Mouse (Mus musculus): Measurements from ENCODE around the gene Smg5. TPM values are rescaled to one million over a fixed set of nuclear protein-coding genes. Genes with fewer than 3 reads are reported as not detected.

Smg5 gene
- total and polyA plus RNA-seq, 3 experiments, result 53.9 to 78.5 (median 59.3) TPM

DNA sequence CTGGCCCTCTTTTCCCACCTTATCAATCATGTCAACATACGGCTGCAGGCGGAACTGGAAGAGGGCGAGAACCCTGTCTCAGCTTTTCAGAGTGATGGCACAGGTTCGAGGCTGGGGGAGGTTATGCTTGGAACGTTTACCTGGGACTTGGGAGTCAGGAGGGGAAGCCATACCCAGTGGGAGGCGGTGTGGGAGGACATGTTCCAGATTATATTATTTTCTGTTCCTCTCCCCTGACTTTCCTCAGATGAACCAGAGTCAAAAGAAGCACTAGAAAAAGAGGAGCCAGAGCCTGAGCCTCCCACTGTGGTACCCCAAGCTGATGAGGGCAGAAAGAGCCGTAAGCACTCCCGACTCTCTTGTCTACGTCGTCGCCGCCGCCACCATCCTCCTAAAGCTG, 14.7 kb downstream of the Smg5 start:
- DNase-seq (ENCODE audit: low spot score), result no peak
- H3K4me1 ChIP-seq (ENCODE audit: insufficient read depth, low read depth, low read length), result no peaks in the 10 kb centered on the region; the same call in 1 of the 2 replicates
- peaks cover 100% of the 10 kb centered on the region for H3K36me3 ChIP-seq (replicated peaks)
- TF ChIP-seq POLR2AphosphoS5 (IDR thresholded peaks at IDR 0.05; ENCODE audit: insufficient replicate concordance, low read depth, low read length) (no peak), TAL1 (conservative IDR thresholded peaks at IDR 0.05; ENCODE audit: low read depth, low read length) (no peak), GATA1 (IDR thresholded peaks at IDR 0.05; ENCODE audit: borderline replicate concordance, low read length) (no peak), CTCF (IDR thresholded peaks at IDR 0.05; ENCODE audit: low read depth, low read length) (no peak), GATA2 (IDR thresholded peaks at IDR 0.05; ENCODE audit: borderline replicate concordance, low read depth, low read length) (no peak)
- H3K9me3 ChIP-seq (replicated peaks), result no peaks in the 10 kb centered on the region
- no peak overlapping the region for H3K4me3 ChIP-seq (ENCODE audit: low read depth, low read length)
- no peaks in the 10 kb centered on the region; the same call in 1 of the 2 replicates for H3K27me3 ChIP-seq (ENCODE audit: insufficient read depth, low read length)
- ATAC-seq (ENCODE audit: extremely low read depth, insufficient number of reproducible peaks, low FRiP score, poor library complexity, severe bottlenecking), result no peak

DNA sequence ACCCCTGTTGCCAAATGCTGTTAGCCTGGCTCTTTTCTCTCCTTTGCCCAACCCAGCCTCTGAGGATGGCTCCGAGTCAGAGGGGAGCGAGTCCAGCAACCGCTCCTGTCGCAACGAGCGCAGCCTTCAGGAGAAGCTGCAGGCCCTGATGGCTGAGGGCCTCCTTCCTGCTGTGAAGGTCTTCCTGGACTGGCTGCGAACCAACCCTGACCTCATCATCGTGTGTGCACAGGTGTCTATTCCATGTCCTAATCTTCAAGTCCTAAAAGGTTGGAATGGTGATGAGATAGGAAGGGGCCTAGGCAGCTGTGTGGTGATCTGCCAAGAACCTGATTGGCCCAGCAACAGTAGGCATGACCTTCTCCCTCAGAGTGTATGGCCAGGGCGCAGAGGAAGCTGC, 16.8 kb downstream of the Smg5 start:
- peaks cover 100% of the 10 kb centered on the region for H3K36me3 ChIP-seq (replicated peaks)
- ATAC-seq (ENCODE audit: extremely low read depth, insufficient number of reproducible peaks, low FRiP score, poor library complexity, severe bottlenecking) (no peak), DNase-seq (ENCODE audit: low spot score) (no peak)
- no peaks in the 10 kb centered on the region for H3K9me3 ChIP-seq (replicated peaks)
- H3K4me3 ChIP-seq (ENCODE audit: low read depth, low read length), result no peak overlapping the region
- H3K27me3 ChIP-seq (ENCODE audit: insufficient read depth, low read length), result no peaks in the 10 kb centered on the region; the same call in 1 of the 2 replicates
- H3K4me1 ChIP-seq (ENCODE audit: insufficient read depth, low read depth, low read length), result no peaks in the 10 kb centered on the region; the same call in 1 of the 2 replicates
- no peak for TF ChIP-seq POLR2AphosphoS5 (IDR thresholded peaks at IDR 0.05; ENCODE audit: insufficient replicate concordance, low read depth, low read length)
- no peak for TF ChIP-seq GATA1 (IDR thresholded peaks at IDR 0.05; ENCODE audit: borderline replicate concordance, low read length)
- no peak for TF ChIP-seq TAL1 (conservative IDR thresholded peaks at IDR 0.05; ENCODE audit: low read depth, low read length)
- no peak for TF ChIP-seq CTCF (IDR thresholded peaks at IDR 0.05; ENCODE audit: low read depth, low read length)
- no peak for TF ChIP-seq GATA2 (IDR thresholded peaks at IDR 0.05; ENCODE audit: borderline replicate concordance, low read depth, low read length)

DNA sequence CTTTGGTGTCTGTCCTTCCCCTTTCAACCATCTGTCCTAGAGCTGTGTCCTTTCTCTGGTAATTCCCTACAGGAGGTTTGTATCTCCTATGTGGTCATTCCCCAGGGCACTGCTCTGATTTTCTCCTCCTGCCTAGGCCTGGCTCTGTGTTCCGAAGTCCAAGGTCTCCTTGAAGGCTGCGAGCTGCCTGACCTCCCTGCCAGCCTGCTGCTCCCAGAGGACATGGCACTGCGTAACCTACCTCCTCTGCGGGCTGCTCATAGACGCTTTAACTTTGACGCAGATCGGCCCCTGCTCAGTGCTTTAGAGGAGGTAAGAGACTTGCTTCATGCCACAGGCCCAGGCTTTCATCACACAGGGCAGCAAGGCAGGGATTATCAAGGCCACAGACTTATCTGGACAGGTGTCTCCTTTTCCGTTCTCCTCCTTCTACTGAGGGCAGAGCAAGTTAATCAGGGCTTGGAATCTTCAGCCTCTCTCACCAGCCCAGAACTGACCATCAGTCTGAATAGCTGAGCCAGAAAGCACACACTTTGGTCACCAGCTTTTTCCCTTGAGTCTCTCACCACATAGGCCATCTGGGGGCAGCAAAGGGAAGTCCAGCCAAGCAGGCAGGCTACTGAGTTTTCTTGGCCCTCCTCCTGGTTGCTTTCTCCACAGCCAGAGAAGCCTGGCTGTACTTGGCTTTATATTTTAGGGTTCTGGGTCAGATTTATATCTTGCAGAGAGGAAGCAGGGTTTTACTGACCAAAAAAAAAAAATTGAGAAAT, 18.5 kb downstream of the Smg5 start:
- no peak for DNase-seq (ENCODE audit: low spot score)

DNA sequence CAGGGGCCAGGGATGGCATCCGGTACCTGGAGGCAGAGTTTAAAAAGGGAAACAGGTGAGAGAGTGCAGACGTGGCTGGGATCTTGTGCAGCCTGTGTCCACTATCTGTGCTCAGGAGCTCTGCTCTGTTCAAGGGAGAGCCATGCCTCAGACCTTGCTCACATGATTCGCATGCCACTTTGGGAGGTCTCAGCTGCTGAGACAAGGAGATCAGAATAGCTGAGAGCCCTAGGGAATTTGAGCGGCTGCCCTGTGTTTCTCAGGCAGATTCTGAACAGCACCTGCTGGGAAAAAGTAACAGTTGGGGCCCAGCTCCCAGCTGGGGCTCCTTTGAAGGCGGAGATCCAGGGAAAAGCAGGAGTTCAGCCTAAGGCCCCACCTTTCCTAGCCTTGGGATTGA, 23.5 kb downstream of the Smg5 start:
- Histone ChIP-seq H3K27me3 (ENCODE audit: insufficient read depth, low read length) (no peaks in the 10 kb centered on the region), H3K36me3 (replicated peaks) (peaks cover 95% of the 10 kb centered on the region), H3K9me3 (replicated peaks) (no peaks in the 10 kb centered on the region), H3K4me3 (ENCODE audit: low read depth, low read length) (no peak overlapping the region), H3K4me1 (ENCODE audit: insufficient read depth, low read depth, low read length) (peaks cover 36% of the 10 kb centered on the region)
- ATAC-seq (ENCODE audit: extremely low read depth, insufficient number of reproducible peaks, low FRiP score, poor library complexity, severe bottlenecking) (no peak), DNase-seq (ENCODE audit: low spot score) (no peak)
- TF ChIP-seq CTCF (IDR thresholded peaks at IDR 0.05; ENCODE audit: low read depth, low read length) (no peak), GATA2 (IDR thresholded peaks at IDR 0.05; ENCODE audit: borderline replicate concordance, low read depth, low read length) (no peak), TAL1 (conservative IDR thresholded peaks at IDR 0.05; ENCODE audit: low read depth, low read length) (no peak), GATA1 (IDR thresholded peaks at IDR 0.05; ENCODE audit: borderline replicate concordance, low read length) (no peak), POLR2AphosphoS5 (IDR thresholded peaks at IDR 0.05; ENCODE audit: insufficient replicate concordance, low read depth, low read length) (no peak)

More for the DNA sequence above, 18.5 kb downstream of the Smg5 start:
- Histone ChIP-seq H3K36me3 (replicated peaks) (peaks cover 100% of the 10 kb centered on the region), H3K9me3 (replicated peaks) (no peaks in the 10 kb centered on the region), H3K4me1 (ENCODE audit: insufficient read depth, low read depth, low read length) (peaks cover 3% of the 10 kb centered on the region; the same call in 1 of the 2 replicates), H3K4me3 (ENCODE audit: low read depth, low read length) (no peak overlapping the region), H3K27me3 (ENCODE audit: insufficient read depth, low read length) (no peaks in the 10 kb centered on the region; the same call in 1 of the 2 replicates)
- TF ChIP-seq GATA1 (IDR thresholded peaks at IDR 0.05; ENCODE audit: borderline replicate concordance, low read length), result no peak
- TF ChIP-seq TAL1 (conservative IDR thresholded peaks at IDR 0.05; ENCODE audit: low read depth, low read length), result no peak
- TF ChIP-seq POLR2AphosphoS5 (IDR thresholded peaks at IDR 0.05; ENCODE audit: insufficient replicate concordance, low read depth, low read length), result no peak
- TF ChIP-seq GATA2 (IDR thresholded peaks at IDR 0.05; ENCODE audit: borderline replicate concordance, low read depth, low read length), result no peak
- TF ChIP-seq CTCF (IDR thresholded peaks at IDR 0.05; ENCODE audit: low read depth, low read length), result no peak
- ATAC-seq (ENCODE audit: extremely low read depth, insufficient number of reproducible peaks, low FRiP score, poor library complexity, severe bottlenecking), result no peak

DNA sequence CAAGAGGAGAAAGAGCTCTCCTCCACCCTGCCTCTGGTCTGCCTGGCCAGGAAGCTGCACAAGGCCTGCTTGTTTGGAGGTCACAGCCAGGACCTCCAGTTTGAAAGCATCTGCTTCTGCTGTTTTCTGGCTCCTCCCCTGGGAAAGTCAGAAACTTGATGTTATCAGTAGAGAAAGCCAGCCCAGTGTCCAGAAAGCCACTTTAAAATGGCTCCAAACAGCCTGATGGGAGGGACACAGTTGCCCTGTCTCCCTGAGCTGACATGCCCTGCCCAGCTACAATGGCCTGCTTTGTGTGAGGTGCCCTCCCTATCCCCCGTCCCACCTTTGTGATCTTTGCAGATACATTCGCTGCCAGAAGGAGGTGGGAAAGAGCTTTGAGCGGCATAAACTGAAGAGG, 23.9 kb downstream of the Smg5 start:
- no peak for ATAC-seq (ENCODE audit: extremely low read depth, insufficient number of reproducible peaks, low FRiP score, poor library complexity, severe bottlenecking)
- H3K27me3 ChIP-seq (ENCODE audit: insufficient read depth, low read length), result no peaks in the 10 kb centered on the region
- TF ChIP-seq GATA2 (IDR thresholded peaks at IDR 0.05; ENCODE audit: borderline replicate concordance, low read depth, low read length), result no peak
- TF ChIP-seq CTCF (IDR thresholded peaks at IDR 0.05; ENCODE audit: low read depth, low read length), result no peak
- TF ChIP-seq TAL1 (conservative IDR thresholded peaks at IDR 0.05; ENCODE audit: low read depth, low read length), result no peak
- no peak for TF ChIP-seq POLR2AphosphoS5 (IDR thresholded peaks at IDR 0.05; ENCODE audit: insufficient replicate concordance, low read depth, low read length)
- TF ChIP-seq GATA1 (IDR thresholded peaks at IDR 0.05; ENCODE audit: borderline replicate concordance, low read length), result no peak
- no peaks in the 10 kb centered on the region for H3K9me3 ChIP-seq (replicated peaks)
- peaks cover 38% of the 10 kb centered on the region for H3K4me1 ChIP-seq (ENCODE audit: insufficient read depth, low read depth, low read length)
- no peak overlapping the region for H3K4me3 ChIP-seq (ENCODE audit: low read depth, low read length)
- DNase-seq (ENCODE audit: low spot score), result no peak
- peaks cover 91% of the 10 kb centered on the region for H3K36me3 ChIP-seq (replicated peaks)

DNA sequence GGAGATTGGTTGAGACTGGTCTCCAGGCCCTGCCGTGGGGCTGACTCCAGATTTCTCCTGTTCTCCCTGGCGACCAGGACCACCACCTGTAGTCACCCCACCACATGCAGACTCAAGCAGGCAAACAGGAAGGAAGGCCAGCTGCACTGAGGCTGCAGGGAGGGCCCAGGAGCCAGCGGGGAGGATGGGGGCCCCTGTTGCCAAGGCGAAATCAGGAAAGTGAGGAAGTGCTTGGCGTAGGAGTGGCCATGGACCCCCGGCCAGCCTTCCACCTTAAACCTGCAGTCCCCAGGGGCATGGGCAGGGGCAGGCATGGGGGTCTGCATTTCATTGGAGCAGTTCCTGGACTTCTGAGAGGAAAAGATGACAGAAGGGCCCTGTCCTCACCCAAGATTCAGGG, 25.0 kb downstream of the Smg5 start:
- Histone ChIP-seq H3K4me1 (ENCODE audit: insufficient read depth, low read depth, low read length) (peaks cover 41% of the 10 kb centered on the region), H3K27me3 (ENCODE audit: insufficient read depth, low read length) (peaks cover 7% of the 10 kb centered on the region; the same call in 1 of the 2 replicates), H3K36me3 (replicated peaks) (peaks cover 80% of the 10 kb centered on the region), H3K9me3 (replicated peaks) (no peaks in the 10 kb centered on the region), H3K4me3 (ENCODE audit: low read depth, low read length) (no peak overlapping the region)
- DNase-seq (ENCODE audit: low spot score) (no peak), ATAC-seq (ENCODE audit: extremely low read depth, insufficient number of reproducible peaks, low FRiP score, poor library complexity, severe bottlenecking) (no peak)
- TF ChIP-seq GATA1 (IDR thresholded peaks at IDR 0.05; ENCODE audit: borderline replicate concordance, low read length) (no peak), TAL1 (conservative IDR thresholded peaks at IDR 0.05; ENCODE audit: low read depth, low read length) (no peak), GATA2 (IDR thresholded peaks at IDR 0.05; ENCODE audit: borderline replicate concordance, low read depth, low read length) (no peak), POLR2AphosphoS5 (IDR thresholded peaks at IDR 0.05; ENCODE audit: insufficient replicate concordance, low read depth, low read length) (no peak), CTCF (IDR thresholded peaks at IDR 0.05; ENCODE audit: low read depth, low read length) (no peak)
